14 mouse cellular contexts compared by ENCODE assay signal in genomic region chr5:36923826-36924700, GRCm38 (mm10). TPM values are rescaled to one million over a fixed set of nuclear protein-coding genes. Genes with fewer than 3 reads are reported as not detected.
A peak's percentile ranks its signal among the peaks of the same experiment; 100 is the strongest.
DNase-seq lines count a peak whose midpoint lies in the region; ATAC-seq and TF ChIP-seq lines count a peak whose summit lies in the region.
"Had no signal": no experiment of that assay in that cellular context is flagged by ENCODE, and none has a peak within 500 bp of the region (broad histone marks: within the 10 kb centered on the region; RNA-seq: fewer than 3 reads in every experiment).

No protein-coding gene starts in this region.

- H3K36me3 ChIP-seq in forebrain, postnatal 0 days (ENCODE audit: insufficient read depth), result peaks cover 10% of the 10 kb centered on the region
- H3K36me3 ChIP-seq in heart, postnatal 0 days (replicated peaks; ENCODE audit: control insufficient read depth, insufficient read depth, low read length), result no peaks in the 10 kb centered on the region
- no peaks in the 10 kb centered on the region for H3K36me3 ChIP-seq in kidney, embryonic 16.5 days (ENCODE audit: insufficient read depth, low read length)
- H3K36me3 ChIP-seq: hindbrain, embryonic 10.5 days had no signal

- intact Hi-C loops in left cerebral cortex, adult 2 months (cut with DNase I), result no loop called here

- WGBS in cerebellum, adult 2 months, result 3% methylated on average over 11 of the region's 11 CpGs
- WGBS in forebrain, postnatal 0 days, result 32% methylated on average over 11 of the region's 11 CpGs
- 17% methylated on average over 11 of the region's 11 CpGs for WGBS in heart, postnatal 0 days
- 35% methylated on average over 11 of the region's 11 CpGs for WGBS in kidney, embryonic 16.5 days

- H3K4me1 ChIP-seq in cerebellum, adult 2 months (ENCODE audit: control insufficient read depth, insufficient read depth, low read length), result peaks cover 53% of the 10 kb centered on the region
- H3K4me1 ChIP-seq in forebrain, postnatal 0 days (ENCODE audit: insufficient read depth), result peaks cover 20% of the 10 kb centered on the region
- peaks cover 10% of the 10 kb centered on the region; the same call in 1 of the 2 replicates for H3K4me1 ChIP-seq in heart, postnatal 0 days (ENCODE audit: control insufficient read depth, insufficient read depth)
- no peaks in the 10 kb centered on the region for H3K4me1 ChIP-seq in kidney, embryonic 16.5 days (ENCODE audit: insufficient read depth, low read length)

- peak; percentile 49 to 55 for DNase-seq in cerebellum, adult 2 months
- no peak for DNase-seq in cerebellum, adult 9-11 months
- no peak for DNase-seq in left cerebral cortex, adult 2 months (ENCODE audit: extremely low spot score in 1 of 2, low spot score in 2 of 2)
- no peak for DNase-seq in left cerebral cortex, adult 18-20 months (ENCODE audit: low spot score in 2 of 2)
- DNase-seq in forebrain, postnatal 0 days, result peak; percentile 77
- peak; percentile 25 for DNase-seq in heart, postnatal 0 days (ENCODE audit: low spot score)
- no peak for DNase-seq in liver
- DNase-seq: embryo, embryonic 11 days; kidney, postnatal 14 days; lung, adult 18-20 months had no signal

- no peak for TF ChIP-seq POLR2A in cerebellum, adult 2 months (IDR thresholded peaks at IDR 0.05; ENCODE audit: borderline replicate concordance, insufficient read depth, low read length)

- peak overlapping the region; percentile 15 for H3K4me2 ChIP-seq in forebrain, postnatal 0 days (ENCODE audit: low read depth)
- 0 out of 2 replicates have a peak overlapping the region, but pooled peaks have one; percentile 21 for H3K4me2 ChIP-seq in heart, postnatal 0 days (ENCODE audit: low read depth, low read length)
- no peak overlapping the region for H3K4me2 ChIP-seq in kidney, embryonic 16.5 days (replicated peaks; ENCODE audit: low read depth, low read length)

- TF ChIP-seq EP300 in heart, postnatal 0 days (IDR thresholded peaks at IDR 0.05; ENCODE audit: low read depth), result no peak

- H3K27ac ChIP-seq in cerebellum, adult 2 months (ENCODE audit: insufficient read depth, low read length), result peak overlapping the region; percentile 71
- peak overlapping the region; percentile 80 for H3K27ac ChIP-seq in left cerebral cortex, adult 2 months
- peak overlapping the region; percentile 89 for H3K27ac ChIP-seq in forebrain, postnatal 0 days (ENCODE audit: low read depth, low read length)
- no peak overlapping the region for H3K27ac ChIP-seq in heart, postnatal 0 days (ENCODE audit: low read depth)
- no peak overlapping the region for H3K27ac ChIP-seq in kidney, embryonic 16.5 days (ENCODE audit: low read length)
- H3K27ac ChIP-seq: hindbrain, embryonic 10.5 days had no signal

- no peaks in the 10 kb centered on the region for H3K27me3 ChIP-seq in cerebellum, adult 2 months (ENCODE audit: control insufficient read depth, insufficient read depth, low read length)
- H3K27me3 ChIP-seq in forebrain, postnatal 0 days (ENCODE audit: insufficient read depth, low read length), result no peaks in the 10 kb centered on the region
- H3K27me3 ChIP-seq in heart, postnatal 0 days (ENCODE audit: control insufficient read depth, insufficient read depth, low read length), result no peaks in the 10 kb centered on the region
- no peaks in the 10 kb centered on the region for H3K27me3 ChIP-seq in kidney, embryonic 16.5 days (ENCODE audit: insufficient read depth, low read length)

- no peak overlapping the region for H3K4me3 ChIP-seq in cerebellum, adult 2 months (replicated peaks; ENCODE audit: insufficient read depth, low read depth, low read length)
- H3K4me3 ChIP-seq in left cerebral cortex, adult 2 months, result no peak overlapping the region
- no peak overlapping the region for H3K4me3 ChIP-seq in forebrain, postnatal 0 days (ENCODE audit: low read depth, low read length)
- H3K4me3 ChIP-seq in heart, postnatal 0 days (ENCODE audit: low read depth, low read length), result no peak overlapping the region
- H3K4me3 ChIP-seq in kidney, embryonic 16.5 days (ENCODE audit: low read length), result no peak overlapping the region
- H3K4me3 ChIP-seq: hindbrain, embryonic 10.5 days; megakaryocyte, embryonic 14.5 days had no signal

- no peak for TF ChIP-seq CTCF in cerebellum, adult 2 months (IDR thresholded peaks at IDR 0.05; ENCODE audit: borderline replicate concordance, insufficient read depth, low read depth, low read length)
- TF ChIP-seq CTCF in left cerebral cortex, adult 2 months (IDR thresholded peaks at IDR 0.05), result no peak
- TF ChIP-seq CTCF in forebrain, postnatal 0 days (IDR thresholded peaks at IDR 0.05; ENCODE audit: low read depth), result no peak
- no peak for TF ChIP-seq CTCF in heart, postnatal 0 days (IDR thresholded peaks at IDR 0.05; ENCODE audit: low read depth)

- no peak overlapping the region for H3K9ac ChIP-seq in forebrain, postnatal 0 days
- no peak overlapping the region for H3K9ac ChIP-seq in heart, postnatal 0 days (replicated peaks; ENCODE audit: low read depth, low read length)
- H3K9ac ChIP-seq in kidney, embryonic 16.5 days (replicated peaks; ENCODE audit: low read length), result no peak overlapping the region

- no peaks in the 10 kb centered on the region for H3K9me3 ChIP-seq in forebrain, postnatal 0 days (ENCODE audit: low read length)
- H3K9me3 ChIP-seq in heart, postnatal 0 days (replicated peaks; ENCODE audit: control insufficient read depth, low read length), result no peaks in the 10 kb centered on the region
- H3K9me3 ChIP-seq in kidney, embryonic 16.5 days (ENCODE audit: low read length), result no peaks in the 10 kb centered on the region
- H3K9me3 ChIP-seq: hindbrain, embryonic 10.5 days had no signal

- ATAC-seq in forebrain, postnatal 0 days, result peak; percentile 81
- ATAC-seq in heart, postnatal 0 days (ENCODE audit: insufficient read depth, low read depth), result peak; percentile 79
- no peak for ATAC-seq in kidney, embryonic 16.5 days (ENCODE audit: low FRiP score, low TSS enrichment)

RNA-seq across cellular contexts. Expression of gene Ppp2r2c, which starts 55.8 kb away (rescaled TPM):
- polyA plus RNA-seq in cerebellum, adult 2 months (2012; rRNA removed), result 259 and 273 TPM in 2 replicates
- 100 to 1,000 TPM; 448 to 462 TPM for total RNA-seq in left cerebral cortex, adult 2 months (2021)
- 100 to 1,000 TPM; 444 to 453 TPM for total RNA-seq in left cerebral cortex, adult 18-20 months (2021)
- total RNA-seq in forebrain, postnatal 0 days (2014; rRNA removed), result 171 and 177 TPM in 2 replicates
- 75.5 and 96.1 TPM in 2 replicates for polyA plus RNA-seq in forebrain, postnatal 0 days (2015; fragmentation: Nextera tagmentation; extraction: Ambion mirVana)
- 0.12 TPM in 1 of 2 replicates, not detected in the other for total RNA-seq in heart, postnatal 0 days (2014; rRNA removed; ENCODE audit: low replicate concordance)
- 0.04 TPM in 1 of 2 replicates, not detected in the other for polyA plus RNA-seq in heart, postnatal 0 days (2015; fragmentation: Nextera tagmentation; extraction: Ambion mirVana)
- 0.28 TPM in 1 of 2 replicates, not detected in the other for polyA plus RNA-seq in kidney, embryonic 16.5 days (2015; fragmentation: Nextera tagmentation; extraction: Ambion mirVana)
- total RNA-seq: neutrophil, adult 5-6 weeks had no signal

Comparison
In these comparisons a context has a peak if more than half of its experiments do, and no peak if none do; other contexts are left out.
1. DNase-seq: peak in cerebellum, adult 2 months (2 of 2), forebrain, postnatal 0 days (single experiment) and heart, postnatal 0 days (single experiment); none in cerebellum, adult 9-11 months (single experiment), left cerebral cortex, adult 2 months (0 of 2), left cerebral cortex, adult 18-20 months (0 of 2) and liver (single experiment).
2. H3K27ac ChIP-seq: peak in cerebellum, adult 2 months (single experiment), left cerebral cortex, adult 2 months (single experiment) and forebrain, postnatal 0 days (single experiment); none in heart, postnatal 0 days (single experiment) and kidney, embryonic 16.5 days (single experiment).
3. RNA of gene Ppp2r2c, which starts 55.8 kb away (total RNA-seq): 448 to 462 TPM in left cerebral cortex, adult 2 months, 444 to 453 TPM in left cerebral cortex, adult 18-20 months and 171 to 177 TPM in forebrain, postnatal 0 days; 0.12 TPM in heart, postnatal 0 days; every median in the first group is over 100 times any median in the second.